Mouse (Mus musculus): Measurements from ENCODE around the gene Fam219a. TPM values are rescaled to one million over a fixed set of nuclear protein-coding genes. Genes with fewer than 3 reads are reported as not detected.
A peak's percentile ranks its signal among the peaks of the same experiment; 100 is the strongest.

Gene Fam219a
- polyA plus RNA-seq, 1 experiment = 147 TPM

- DNase-seq = peak; percentile 50 to 52
- Histone ChIP-seq H3K27ac (ENCODE audit: insufficient read depth, low read length) (peak overlapping the region; percentile 63), H3K4me1 (ENCODE audit: control insufficient read depth, insufficient read depth, low read length) (peaks cover 23% of the 10 kb centered on the region), H3K4me3 (replicated peaks; ENCODE audit: insufficient read depth, low read depth, low read length) (no peak overlapping the region), H3K27me3 (ENCODE audit: control insufficient read depth, insufficient read depth, low read length) (no peaks in the 10 kb centered on the region)
- TF ChIP-seq CTCF (IDR thresholded peaks at IDR 0.05; ENCODE audit: borderline replicate concordance, insufficient read depth, low read depth, low read length) = no peak; the same call in 1 of the 2 replicates
- TF ChIP-seq POLR2A (IDR thresholded peaks at IDR 0.05; ENCODE audit: borderline replicate concordance, insufficient read depth, low read length) = no peak
- WGBS = 64% methylated on average over 1 of the region's 1 CpGs
Observed at GRCm38 (mm10) chr4:41547086-41547485, 22.3 kb downstream of the Fam219a start.

- TF ChIP-seq CTCF (IDR thresholded peaks at IDR 0.05; ENCODE audit: borderline replicate concordance, insufficient read depth, low read depth, low read length) = no peak
- no peak for TF ChIP-seq POLR2A (IDR thresholded peaks at IDR 0.05; ENCODE audit: borderline replicate concordance, insufficient read depth, low read length)
- DNase-seq = peak; percentile 71
- no peaks in the 10 kb centered on the region for H3K27me3 ChIP-seq (ENCODE audit: control insufficient read depth, insufficient read depth, low read length)
- WGBS = 2% methylated on average over 8 of the region's 8 CpGs
- peaks cover 23% of the 10 kb centered on the region for H3K4me1 ChIP-seq (ENCODE audit: control insufficient read depth, insufficient read depth, low read length)
- peak overlapping the region; percentile 25 for H3K27ac ChIP-seq (ENCODE audit: insufficient read depth, low read length)
- no peak overlapping the region for H3K4me3 ChIP-seq (replicated peaks; ENCODE audit: insufficient read depth, low read depth, low read length)
Observed at GRCm38 (mm10) chr4:41545985-41546384, 23.4 kb downstream of the Fam219a start.

GRCm38 (mm10) chr4:41542136-41542535 lies 27.2 kb downstream of the Fam219a start:
- H3K27me3 ChIP-seq (ENCODE audit: control insufficient read depth, insufficient read depth, low read length) = no peaks in the 10 kb centered on the region
- H3K27ac ChIP-seq (ENCODE audit: insufficient read depth, low read length) = no peak overlapping the region
- DNase-seq = no peak
- peaks cover 23% of the 10 kb centered on the region for H3K4me1 ChIP-seq (ENCODE audit: control insufficient read depth, insufficient read depth, low read length)
- no peak for TF ChIP-seq POLR2A (IDR thresholded peaks at IDR 0.05; ENCODE audit: borderline replicate concordance, insufficient read depth, low read length)
- no peak for TF ChIP-seq CTCF (IDR thresholded peaks at IDR 0.05; ENCODE audit: borderline replicate concordance, insufficient read depth, low read depth, low read length)
- 96% methylated on average over 8 of the region's 8 CpGs for WGBS
- H3K4me3 ChIP-seq (replicated peaks; ENCODE audit: insufficient read depth, low read depth, low read length) = no peak overlapping the region

DNA sequence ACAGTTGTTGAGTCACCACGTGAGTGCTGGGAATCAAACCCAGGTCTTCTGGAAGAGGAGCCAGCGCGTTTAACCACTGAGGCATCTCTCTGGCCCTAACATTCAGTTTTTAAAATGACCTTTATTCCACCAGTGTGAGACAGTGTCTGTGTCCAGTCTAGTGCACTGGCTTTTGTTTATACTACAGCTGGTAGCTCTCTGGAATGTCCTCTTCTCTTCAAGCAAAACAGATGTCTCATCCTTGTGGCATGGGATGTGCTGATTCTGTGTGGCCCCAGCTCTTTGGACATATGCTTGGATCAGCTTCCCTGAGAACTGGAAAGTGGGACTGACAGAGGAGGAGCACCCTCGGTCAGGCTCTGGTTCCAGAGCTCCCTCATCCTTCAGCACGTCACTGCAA lies 34.5 kb downstream of the Fam219a start:
- H3K4me1 ChIP-seq (ENCODE audit: control insufficient read depth, insufficient read depth, low read length) = peaks cover 5% of the 10 kb centered on the region
- H3K27me3 ChIP-seq (ENCODE audit: control insufficient read depth, insufficient read depth, low read length) = no peaks in the 10 kb centered on the region
- WGBS = 86% methylated on average over 5 of the region's 5 CpGs
- TF ChIP-seq CTCF (IDR thresholded peaks at IDR 0.05; ENCODE audit: borderline replicate concordance, insufficient read depth, low read depth, low read length) (no peak), POLR2A (IDR thresholded peaks at IDR 0.05; ENCODE audit: borderline replicate concordance, insufficient read depth, low read length) (no peak)
- H3K4me3 ChIP-seq (replicated peaks; ENCODE audit: insufficient read depth, low read depth, low read length) = no peak overlapping the region
- DNase-seq = no peak
- H3K27ac ChIP-seq (ENCODE audit: insufficient read depth, low read length) = no peak overlapping the region

GRCm38 (mm10) chr4:41532420-41532819 lies 36.9 kb downstream of the Fam219a start:
- H3K27me3 ChIP-seq (ENCODE audit: control insufficient read depth, insufficient read depth, low read length) = no peaks in the 10 kb centered on the region
- peaks cover 11% of the 10 kb centered on the region for H3K4me1 ChIP-seq (ENCODE audit: control insufficient read depth, insufficient read depth, low read length)
- 51% methylated on average over 6 of the region's 6 CpGs for WGBS
- no peak overlapping the region for H3K27ac ChIP-seq (ENCODE audit: insufficient read depth, low read length)
- no peak for DNase-seq
- TF ChIP-seq CTCF (IDR thresholded peaks at IDR 0.05; ENCODE audit: borderline replicate concordance, insufficient read depth, low read depth, low read length) = no peak
- TF ChIP-seq POLR2A (IDR thresholded peaks at IDR 0.05; ENCODE audit: borderline replicate concordance, insufficient read depth, low read length) = no peak
- H3K4me3 ChIP-seq (replicated peaks; ENCODE audit: insufficient read depth, low read depth, low read length) = no peak overlapping the region

DNA sequence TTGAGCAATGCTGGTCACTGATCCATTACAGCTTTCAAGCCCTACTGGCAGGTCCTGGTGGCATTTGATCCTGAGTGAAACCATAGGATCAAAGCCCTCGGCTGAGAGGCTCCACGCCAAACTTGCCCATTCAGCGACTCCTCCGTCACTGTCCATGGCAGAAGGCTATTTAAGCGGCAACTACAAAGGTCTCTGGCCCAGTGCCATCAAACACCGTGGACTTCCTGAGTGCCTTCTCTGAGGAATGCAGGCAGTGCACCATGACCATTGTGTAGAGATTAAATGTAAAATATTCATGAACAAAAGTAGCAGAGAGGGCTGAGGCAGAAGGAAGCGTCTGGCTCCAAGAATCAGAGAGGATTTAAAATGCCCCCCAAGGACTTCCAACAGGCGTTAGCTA lies 41.3 kb downstream of the Fam219a start:
- H3K27ac ChIP-seq (ENCODE audit: insufficient read depth, low read length) = no peak overlapping the region
- 12% methylated on average over 8 of the region's 8 CpGs for WGBS
- TF ChIP-seq CTCF (IDR thresholded peaks at IDR 0.05; ENCODE audit: borderline replicate concordance, insufficient read depth, low read depth, low read length) = no peak
- TF ChIP-seq POLR2A (IDR thresholded peaks at IDR 0.05; ENCODE audit: borderline replicate concordance, insufficient read depth, low read length) = no peak
- H3K27me3 ChIP-seq (ENCODE audit: control insufficient read depth, insufficient read depth, low read length) = no peaks in the 10 kb centered on the region
- H3K4me3 ChIP-seq (replicated peaks; ENCODE audit: insufficient read depth, low read depth, low read length) = no peak overlapping the region
- peak; percentile 66 to 72 for DNase-seq
- H3K4me1 ChIP-seq (ENCODE audit: control insufficient read depth, insufficient read depth, low read length) = peaks cover 11% of the 10 kb centered on the region

GRCm38 (mm10) chr4:41527076-41527475 lies 42.3 kb downstream of the Fam219a start:
- no peak for TF ChIP-seq CTCF (IDR thresholded peaks at IDR 0.05; ENCODE audit: borderline replicate concordance, insufficient read depth, low read depth, low read length)
- no peak for TF ChIP-seq POLR2A (IDR thresholded peaks at IDR 0.05; ENCODE audit: borderline replicate concordance, insufficient read depth, low read length)
- WGBS = 67% methylated on average over 13 of the region's 13 CpGs
- DNase-seq = no peak
- Histone ChIP-seq H3K27ac (ENCODE audit: insufficient read depth, low read length) (no peak overlapping the region), H3K27me3 (ENCODE audit: control insufficient read depth, insufficient read depth, low read length) (no peaks in the 10 kb centered on the region), H3K4me1 (ENCODE audit: control insufficient read depth, insufficient read depth, low read length) (peaks cover 7% of the 10 kb centered on the region; the same call in 1 of the 2 replicates), H3K4me3 (replicated peaks; ENCODE audit: insufficient read depth, low read depth, low read length) (no peak overlapping the region)

DNA sequence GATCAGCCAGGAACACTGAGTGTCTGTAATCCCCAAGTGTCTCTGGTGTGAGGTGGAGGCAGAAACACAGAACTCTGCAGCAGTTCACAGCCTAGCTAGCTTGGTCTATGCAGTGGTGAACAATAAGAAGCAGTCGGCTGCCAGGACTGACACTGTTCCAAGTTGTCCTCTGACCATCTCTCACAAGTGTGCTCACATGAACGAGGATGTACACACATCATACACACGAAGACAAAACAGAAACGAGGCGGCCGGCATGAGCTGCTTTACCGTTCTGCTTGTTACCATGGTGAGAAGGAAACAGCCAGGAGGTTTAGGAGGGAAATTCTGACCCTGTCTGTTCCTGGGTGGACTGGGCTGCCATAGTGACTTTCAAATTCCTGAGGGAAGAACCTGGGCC lies 42.8 kb downstream of the Fam219a start:
- no peak overlapping the region for H3K4me3 ChIP-seq (replicated peaks; ENCODE audit: insufficient read depth, low read depth, low read length)
- no peak overlapping the region for H3K27ac ChIP-seq (ENCODE audit: insufficient read depth, low read length)
- 43% methylated on average over 7 of the region's 7 CpGs for WGBS
- TF ChIP-seq POLR2A (IDR thresholded peaks at IDR 0.05; ENCODE audit: borderline replicate concordance, insufficient read depth, low read length) (no peak), CTCF (IDR thresholded peaks at IDR 0.05; ENCODE audit: borderline replicate concordance, insufficient read depth, low read depth, low read length) (no peak)
- H3K27me3 ChIP-seq (ENCODE audit: control insufficient read depth, insufficient read depth, low read length) = no peaks in the 10 kb centered on the region
- peaks cover 6% of the 10 kb centered on the region; the same call in 1 of the 2 replicates for H3K4me1 ChIP-seq (ENCODE audit: control insufficient read depth, insufficient read depth, low read length)
- no peak for DNase-seq

Data from cerebellum, adult 2 months (tissue).